Mouse (Mus musculus) cerebellum, adult 8-10 months (tissue): ENCODE measurements around the gene Pbx1.

Experiments
- DNase-seq: peaks from one replicate; pipeline ENCODE4 v3.0.0; 2022

Gene Pbx1

DNA sequence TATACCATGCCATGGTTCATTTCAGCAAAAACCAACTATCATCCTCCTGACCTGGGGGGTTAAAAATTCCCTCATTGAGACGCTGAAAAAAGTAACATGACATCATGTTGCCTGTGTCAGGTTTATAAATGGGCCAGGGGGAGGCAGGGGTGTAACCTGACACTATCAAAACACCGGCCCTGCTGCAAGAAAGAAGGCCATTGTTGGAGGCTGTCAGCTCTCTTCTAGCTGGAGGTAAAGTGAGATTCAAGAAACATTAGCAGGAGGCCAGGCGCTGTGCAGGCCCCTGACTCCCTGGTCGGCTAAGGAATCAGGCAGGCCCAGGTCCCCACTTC is 49.3 kb downstream of the Pbx1 start:
- DNase-seq, result no peak

DNA sequence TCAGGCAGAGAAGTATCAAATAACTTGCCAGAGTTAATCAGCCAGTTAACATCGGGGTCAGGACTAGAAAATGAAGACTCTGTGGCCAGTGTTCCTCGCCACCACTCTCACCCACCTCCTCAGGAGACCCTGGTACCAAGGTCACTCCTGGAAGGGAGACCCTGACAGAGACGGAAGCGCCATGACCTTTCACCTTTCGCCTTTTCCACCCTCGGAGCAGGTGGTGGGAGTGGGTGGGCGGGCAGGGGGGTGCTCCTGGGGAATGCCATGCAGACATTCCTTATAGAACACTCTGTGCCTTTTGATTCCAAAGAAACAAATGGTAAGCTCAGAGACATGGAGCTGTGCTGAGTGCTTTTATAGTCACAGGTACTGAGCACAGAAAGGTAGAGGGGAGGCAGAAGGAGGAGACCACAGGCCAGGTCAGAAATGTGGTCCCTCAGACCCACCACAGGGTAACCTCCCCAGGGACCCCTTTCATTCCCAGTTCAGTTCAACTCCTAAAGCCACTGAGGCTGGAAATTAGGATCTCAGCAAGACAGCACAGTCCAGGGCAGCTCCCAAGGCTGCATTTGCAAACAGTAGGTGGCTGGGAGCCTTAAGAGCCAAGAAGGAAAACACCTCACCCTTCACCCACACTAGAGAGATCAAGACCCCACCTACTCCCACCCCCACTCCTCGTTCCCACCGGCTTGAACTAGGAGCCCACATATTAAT is 49.8 kb downstream of the Pbx1 start:
- no peak for DNase-seq

DNA sequence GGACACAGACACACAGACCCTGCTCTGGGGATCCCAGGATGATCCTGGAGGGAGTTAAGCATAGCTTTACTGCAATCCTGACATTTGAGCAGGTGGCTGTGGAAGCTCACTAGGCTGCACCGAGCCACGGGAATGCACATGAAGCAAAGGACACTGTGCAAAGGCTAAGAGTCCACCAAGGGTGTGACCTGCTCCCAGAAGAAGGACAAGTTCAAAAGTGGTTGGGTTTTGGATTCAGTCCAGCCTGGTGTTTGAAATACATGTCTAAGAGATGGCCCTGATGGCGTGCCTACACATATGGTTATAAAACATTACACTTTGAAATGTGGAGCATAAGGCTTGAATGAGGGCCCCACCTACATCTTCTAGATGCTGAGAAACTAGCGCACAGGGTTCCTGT is 50.6 kb downstream of the Pbx1 start:
- DNase-seq, result no peak

DNA sequence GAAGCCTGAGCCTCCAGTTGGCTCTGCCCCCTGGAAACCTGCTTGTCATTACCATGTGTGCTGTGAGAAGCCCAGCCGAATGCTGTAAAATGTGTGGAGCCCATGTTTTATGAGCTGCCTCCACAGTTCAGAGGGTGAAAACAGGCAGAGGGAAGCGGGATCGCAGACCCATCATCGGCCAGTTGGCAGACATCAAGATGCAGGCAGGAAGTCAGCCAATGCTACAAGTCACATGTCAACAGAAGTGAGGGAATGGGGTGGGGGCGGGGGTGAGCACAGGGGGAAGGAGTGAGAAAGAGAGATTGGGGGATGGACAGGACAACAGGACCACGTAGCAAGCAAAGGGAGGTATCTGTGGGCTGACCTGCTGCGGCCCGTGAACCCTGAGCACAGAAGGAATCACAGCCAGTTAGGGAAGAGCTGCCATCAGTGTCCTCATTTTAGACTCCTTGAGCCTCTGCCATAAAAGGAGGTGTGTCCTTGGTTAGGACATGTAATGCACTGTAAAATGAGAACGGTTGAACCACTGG is 51.8 kb downstream of the Pbx1 start:
- peak; percentile 52 for DNase-seq

DNA sequence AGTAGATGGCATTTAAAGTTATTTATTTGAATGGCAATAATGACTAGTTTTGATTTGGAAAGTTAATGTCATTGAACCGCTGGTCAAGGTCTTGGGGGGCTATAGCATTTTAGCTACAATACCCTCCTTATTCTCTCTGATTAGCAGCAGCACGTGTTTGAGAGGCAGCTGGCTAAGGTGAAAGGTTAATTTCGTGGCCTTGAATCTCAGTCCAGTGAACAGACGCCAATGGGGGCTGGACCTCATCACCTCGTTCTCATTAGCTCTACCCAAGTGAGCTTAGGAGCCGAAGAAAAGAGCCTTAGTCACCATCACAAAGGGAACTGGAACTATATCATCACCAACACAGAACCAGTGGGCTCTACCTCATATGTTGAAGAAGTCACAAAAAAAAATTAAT is 54.4 kb downstream of the Pbx1 start:
- DNase-seq, result no peak

DNA sequence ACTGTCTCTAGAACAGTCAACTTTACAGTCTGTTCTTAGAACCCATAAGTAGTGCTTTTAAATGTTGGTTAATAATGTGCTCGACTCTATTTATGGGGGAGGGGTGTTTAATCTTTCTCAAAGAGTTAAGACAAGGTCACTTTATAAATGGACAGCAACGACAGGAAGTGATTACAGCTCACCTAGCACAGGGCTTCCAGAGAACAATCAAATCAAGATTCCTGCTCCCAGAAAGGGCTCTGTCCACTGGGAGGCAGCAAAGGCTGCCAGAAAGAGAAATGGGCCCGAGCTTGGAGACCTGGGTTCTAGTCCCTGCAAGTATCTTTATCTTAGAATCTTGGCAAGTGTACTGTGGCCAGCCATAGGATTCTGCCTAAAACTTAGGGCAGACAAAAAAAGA is 55.7 kb downstream of the Pbx1 start:
- DNase-seq, result no peak

DNA sequence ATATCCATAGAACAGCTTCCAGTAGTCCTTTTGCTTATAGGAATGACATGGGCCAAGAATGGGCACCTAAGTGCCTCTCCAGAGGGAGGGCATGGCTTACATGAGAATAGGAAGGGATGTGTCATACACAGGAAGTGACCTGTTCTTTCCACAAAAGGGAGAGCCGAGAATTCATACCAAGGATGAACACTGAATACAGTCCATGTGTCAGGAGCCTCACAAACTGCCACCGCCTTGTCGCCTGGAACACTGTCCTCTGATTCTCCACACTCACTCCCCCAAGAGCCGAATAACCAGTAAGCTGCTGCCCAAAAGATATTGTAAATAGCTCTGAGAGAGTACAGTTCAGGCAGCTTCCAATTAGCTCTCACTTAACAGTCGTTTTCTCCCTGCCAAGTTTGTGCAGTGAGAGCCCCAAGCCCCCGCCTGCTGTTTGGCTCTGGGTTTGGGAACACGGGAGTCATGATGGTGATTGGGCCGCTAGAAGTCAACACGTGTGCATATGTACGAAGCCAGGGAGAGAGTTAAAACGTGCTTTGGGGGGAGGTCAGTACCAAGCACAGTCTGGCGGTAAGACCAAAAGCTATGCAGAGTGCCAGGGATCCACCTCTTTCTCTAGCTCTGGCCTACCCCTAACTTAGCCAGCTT is 57.0 kb downstream of the Pbx1 start:
- no peak for DNase-seq

DNA sequence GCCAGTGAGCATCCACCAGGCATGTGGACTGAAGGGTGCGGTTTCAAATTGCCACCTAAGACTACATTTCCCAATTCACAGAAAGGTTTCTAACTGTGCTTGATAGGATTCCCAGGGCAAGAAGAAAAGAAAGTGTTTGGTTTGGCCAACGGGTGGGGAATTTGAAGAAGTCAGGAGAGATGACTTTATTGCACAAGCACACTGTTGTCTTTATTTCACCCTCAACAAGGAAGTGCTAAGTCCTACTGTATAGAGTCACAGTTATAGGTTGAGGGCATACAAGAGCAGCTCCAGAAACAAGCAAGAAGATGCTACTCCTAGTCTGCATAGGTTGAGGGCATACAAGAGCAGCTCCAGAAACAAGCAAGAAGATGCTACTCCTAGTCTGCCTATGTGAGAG is 60.0 kb downstream of the Pbx1 start:
- DNase-seq, result no peak

DNA sequence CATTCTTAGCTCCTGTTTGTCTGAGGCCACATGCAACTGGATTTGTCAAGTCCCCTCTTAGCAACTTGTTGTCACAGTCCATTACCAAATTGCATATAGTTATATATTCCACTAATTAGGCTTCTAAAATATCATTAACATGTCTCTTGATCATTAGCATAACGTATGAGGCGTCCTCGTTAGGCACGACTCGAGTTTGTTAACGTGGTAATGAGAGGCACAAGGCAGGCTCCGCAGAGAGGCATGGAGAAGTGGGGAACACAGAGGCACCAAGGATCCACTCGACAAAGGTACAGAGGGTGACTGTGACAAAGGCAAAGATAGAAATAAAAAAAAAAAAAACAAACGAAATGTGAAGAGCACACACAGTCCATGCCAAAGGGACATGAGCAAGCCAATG is 61.1 kb downstream of the Pbx1 start:
- no peak for DNase-seq

DNA sequence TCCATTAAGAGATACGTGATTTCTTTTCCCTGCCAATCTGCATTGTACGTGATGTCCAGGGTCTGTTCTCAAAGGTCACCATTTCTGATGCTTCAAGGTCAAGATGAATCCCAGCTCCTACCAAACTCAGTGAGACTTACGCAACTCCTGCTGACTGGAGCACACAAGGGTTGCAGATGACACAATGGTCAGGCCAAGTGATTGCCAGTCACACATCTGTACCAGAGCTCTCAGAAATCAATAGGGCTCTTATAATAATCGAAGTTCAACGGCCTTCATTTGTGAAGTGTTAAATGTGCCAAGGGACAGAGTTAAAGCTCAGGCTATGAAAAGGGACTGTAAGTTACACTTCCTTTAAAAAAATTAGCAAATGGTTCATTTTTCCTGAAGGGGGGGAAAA is 65.8 kb downstream of the Pbx1 start:
- DNase-seq, result no peak

DNA sequence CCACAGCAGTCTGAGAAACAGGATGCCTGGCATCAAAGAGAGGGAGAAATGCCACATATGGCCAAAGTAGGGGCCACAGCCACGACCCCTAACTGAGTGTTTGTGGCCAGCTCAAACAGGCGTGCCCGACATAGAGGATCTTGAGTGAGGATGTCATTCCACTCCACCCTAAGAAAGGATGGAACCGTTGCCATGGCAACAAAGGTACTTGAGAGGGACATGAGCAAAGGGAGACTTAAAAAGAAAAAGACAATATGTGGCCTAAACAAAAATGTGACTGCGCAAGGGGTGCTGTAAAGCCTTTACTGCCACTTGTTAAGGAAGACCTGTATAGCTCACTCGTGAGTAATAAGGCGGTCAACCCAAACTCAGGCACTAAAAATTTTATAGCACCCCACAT is 67.7 kb downstream of the Pbx1 start:
- no peak for DNase-seq

DNA sequence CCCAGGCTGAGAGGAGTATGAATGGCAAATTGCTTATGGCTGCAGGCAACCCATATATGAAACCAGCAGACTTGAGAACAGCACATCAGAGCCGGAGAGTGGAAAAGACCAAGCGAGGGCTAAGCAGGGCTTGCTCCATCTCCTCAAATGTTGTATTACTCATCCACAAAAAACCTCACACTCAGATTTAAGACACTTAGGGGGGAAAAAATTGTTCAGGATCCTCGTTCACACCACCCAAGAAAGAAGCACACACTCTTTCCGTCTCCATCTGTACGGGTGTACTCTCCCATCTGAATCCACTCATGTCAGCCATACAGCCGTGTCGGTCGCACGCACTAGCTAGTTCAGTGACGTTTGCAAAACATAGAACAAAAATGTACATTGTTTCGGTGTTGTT is 69.0 kb downstream of the Pbx1 start:
- DNase-seq, result no peak

DNA sequence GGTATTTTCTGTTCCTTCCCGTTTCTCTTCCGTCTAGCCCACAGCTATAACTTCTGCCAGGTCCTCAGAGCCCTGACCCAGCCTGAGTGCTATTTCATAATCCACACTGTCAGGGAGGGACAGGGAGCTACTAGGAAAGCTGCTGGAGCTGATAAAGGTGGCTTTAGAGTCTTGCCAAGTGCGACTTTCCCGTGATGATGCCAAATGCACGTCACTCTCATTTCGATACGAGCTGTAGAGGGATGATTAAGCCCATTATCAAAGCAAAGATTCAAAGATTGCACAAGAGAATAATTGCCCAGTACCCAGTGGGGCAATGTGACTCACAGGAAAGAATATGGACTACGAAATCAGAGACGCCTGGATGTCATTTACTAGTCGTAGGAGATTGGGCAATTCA is 69.6 kb downstream of the Pbx1 start:
- DNase-seq, result no peak

DNA sequence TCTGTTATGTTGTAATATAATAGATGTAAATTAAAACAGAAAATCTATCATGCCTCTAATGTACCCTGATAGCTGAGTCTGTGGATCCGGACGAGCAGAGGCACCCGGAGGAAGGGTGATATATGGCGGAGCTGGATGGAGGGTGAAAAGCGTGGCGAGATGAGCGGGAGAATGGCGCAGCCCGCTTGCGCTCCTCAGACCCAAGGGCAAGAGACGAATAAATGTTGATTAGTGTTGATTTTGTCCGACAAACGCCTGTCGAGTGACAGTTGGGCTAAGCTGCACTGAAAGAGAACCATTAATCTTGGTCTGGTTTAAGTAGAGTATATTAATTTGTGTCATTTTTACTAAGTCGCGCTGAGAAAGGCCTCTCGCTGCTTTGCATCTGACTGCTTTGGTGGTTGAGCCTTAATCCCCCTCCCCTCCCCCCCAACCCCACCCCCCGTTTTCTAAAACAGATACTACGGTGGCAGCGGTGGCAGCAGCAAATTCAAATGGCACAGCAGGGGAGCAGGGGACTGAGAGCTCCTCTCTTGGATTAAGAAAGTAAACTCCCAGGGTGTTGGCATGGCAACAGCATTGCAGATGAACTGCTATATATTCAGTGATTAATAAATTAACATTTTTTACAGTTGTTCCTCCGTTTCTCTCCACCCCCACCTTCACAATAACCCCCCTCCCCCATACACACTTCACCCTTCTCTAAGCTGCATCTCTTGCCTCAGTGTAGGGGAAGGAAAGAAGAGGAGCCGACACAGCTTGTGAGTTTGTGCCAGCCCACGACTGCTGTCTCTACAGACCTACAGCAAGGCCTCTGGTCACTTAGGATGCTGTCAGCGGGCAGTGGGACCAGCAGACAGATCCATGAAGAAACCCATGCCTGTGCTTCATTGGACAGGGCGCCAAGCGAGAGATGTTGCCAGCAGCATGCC is 74.1 kb downstream of the Pbx1 start:
- no peak for DNase-seq

DNA sequence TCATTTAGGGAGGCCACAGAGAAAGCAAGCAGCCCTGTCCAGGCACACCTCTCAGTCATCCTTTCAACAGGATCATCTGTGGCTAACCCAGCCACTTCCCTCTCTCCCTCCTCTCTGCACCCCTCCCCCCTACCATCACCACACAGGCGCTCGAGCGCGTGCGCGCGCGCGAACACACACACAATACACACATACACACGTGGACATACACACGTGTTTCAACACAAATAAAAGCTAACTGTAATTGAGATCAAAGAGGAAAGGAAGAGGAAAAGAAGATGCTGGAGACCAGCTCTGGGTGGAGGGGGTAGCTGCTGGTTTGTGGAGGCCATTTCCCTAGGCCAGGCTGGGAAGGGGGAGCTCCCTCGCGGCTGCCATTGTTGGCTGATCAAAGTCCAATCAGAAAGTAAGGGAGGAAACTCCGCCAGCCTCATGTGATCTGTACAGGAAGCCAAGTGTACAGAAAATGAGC is 75.1 kb downstream of the Pbx1 start:
- no peak for DNase-seq

DNA sequence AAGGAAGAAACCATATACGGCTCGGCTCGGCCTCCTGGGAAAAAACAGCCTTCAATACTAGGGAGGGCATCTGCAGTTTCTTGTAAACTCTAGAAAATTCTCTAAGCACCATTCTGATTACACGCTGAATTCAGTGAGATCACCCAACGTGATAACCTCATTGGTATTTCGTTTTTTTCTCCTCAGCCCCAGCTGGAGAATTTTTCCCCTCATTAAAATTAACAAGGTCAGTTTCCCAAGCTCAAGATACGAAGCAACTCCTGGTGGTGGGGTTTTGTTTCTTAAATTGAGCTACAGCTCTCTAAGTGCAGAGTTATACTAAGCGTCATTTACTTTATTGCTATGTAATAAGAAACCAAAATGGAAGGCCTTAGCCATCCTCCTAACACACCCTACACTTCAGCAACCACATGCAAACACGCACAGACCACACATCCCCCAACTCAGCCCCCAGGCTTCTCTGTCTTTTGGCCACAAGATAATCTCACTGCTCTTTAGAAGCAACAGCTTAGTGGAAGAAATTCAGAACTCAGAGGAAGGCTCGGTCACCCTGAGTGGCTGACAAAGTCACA is 76.0 kb downstream of the Pbx1 start:
- DNase-seq, result no peak

DNA sequence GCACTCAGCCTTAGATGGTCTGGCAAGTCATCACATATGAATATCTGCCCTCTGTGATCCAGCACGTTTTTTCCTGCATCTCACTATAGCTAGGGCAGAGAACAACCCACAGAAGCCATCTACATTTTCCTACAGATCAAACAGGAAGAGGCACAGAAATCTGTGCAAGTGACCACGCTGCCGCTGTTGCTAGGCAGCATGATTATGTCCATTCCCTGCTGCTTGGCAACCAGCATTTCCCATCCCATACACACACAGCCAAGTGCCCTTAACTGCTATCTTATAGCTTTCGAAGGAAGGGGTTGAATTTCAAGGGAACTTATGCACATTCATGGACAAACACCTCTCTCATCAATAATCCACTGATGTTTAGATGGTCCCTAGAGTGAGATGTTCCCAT is 77.1 kb downstream of the Pbx1 start:
- DNase-seq, result no peak

DNA sequence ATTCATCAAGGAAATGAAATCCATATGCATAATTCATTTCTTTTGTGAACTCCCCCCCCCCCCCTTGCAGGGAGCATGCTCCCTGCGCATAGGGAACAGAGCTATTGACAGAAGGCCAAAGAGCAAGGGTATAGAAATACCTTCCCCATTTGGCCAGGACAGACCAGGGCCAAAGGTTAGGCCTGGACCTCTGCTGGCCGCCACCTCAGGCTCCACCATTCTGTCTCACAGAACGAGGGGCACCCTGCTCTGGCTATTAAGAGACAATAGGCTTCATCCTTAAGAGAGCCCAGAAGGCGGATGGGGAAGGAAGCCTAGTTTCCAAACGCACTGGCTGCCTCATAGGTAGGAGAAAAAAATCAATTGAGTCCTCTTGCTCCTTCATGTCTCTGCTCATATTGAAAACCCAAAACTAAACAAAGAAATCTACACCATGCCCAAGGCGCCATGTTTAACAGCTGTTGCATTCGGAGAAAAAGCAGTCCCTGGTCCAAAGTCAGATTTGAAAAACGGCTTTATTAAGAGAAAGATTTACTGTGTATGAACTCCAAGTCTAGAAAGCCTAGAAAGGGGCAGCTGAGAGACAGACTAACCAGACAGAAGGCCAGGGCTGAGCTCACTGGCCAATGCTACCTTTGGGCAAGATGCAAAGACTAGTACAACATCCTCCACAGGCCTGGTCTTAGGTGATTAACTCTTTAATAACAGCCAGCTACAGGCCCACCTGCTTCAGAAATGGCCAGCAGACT is 83.9 kb downstream of the Pbx1 start:
- DNase-seq, result no peak

DNA sequence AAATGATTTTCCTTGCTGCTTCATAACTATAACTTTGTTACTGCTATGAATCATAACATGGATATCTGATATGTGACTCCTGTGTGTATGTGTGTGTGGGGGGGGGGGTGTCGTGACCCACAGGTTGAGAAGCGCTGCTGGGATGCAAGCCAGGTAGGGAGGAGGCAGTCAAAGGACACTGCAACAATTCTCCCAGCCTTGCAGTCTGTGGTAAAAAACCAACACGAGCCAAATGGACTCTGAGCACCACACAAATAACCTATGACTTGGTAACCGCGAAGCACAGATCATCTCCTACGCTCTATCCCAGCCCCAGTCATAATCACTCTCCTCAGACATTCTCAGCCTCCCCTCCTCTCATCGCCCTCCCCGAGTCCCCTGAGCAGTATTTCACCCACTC is 87.2 kb downstream of the Pbx1 start:
- DNase-seq, result no peak

DNA sequence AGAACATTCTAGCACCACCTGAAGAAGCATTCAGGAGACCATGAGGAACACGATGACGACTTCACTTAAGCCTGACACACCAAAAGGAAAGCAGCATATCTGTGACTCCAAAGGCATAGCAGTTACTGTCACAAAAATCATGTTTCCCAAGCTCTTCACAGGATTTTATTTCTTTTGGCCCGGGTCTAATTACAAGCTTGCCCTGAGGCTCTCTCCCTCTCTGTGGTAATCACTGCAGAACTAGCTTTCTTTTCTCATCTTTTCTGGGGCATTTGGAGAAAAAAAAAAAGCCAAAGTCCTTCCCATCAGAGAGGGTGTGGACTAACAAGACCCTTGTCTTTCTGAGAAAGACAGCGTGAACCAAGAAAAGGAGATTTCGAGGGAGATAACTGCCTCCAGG is 87.8 kb downstream of the Pbx1 start:
- no peak for DNase-seq

DNA sequence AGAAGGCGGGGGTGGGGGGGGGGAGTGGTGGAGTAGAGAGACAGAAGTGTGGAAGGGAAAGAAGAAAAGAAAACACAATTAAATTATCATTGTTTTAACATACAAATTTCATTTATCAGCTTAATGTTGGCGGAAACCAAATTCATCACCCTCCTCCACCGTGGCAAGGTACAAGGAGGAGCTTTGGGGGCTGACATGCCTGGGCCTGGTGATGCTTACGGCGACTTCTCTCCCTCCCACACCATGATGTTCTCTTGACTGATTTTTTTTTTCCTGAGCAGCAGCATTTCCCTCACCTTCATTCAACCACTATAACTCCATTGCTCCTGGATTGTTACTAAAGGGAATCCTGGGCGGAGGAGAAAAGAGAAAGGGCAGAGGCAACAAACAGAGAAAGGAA is 89.8 kb downstream of the Pbx1 start:
- no peak for DNase-seq

DNA sequence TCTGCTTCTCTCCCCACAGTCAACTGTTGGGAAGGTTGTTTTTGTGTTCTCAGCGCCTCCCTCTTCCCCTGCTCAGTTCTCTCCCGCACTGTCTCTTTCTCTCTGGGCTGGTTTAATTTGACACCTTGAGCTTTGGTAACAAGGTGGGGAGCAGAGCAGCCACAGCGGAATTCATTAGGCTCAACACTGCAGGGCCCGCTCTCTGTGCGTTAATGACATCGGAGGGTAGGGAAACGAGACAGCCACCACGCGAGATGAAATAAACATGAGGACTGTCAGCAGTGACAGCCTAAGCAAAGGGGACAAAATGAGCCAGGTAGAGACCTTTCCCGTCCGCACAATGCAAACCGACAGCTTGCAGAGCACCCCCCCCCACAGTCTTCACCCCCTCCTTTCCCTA is 90.2 kb downstream of the Pbx1 start:
- no peak for DNase-seq

DNA sequence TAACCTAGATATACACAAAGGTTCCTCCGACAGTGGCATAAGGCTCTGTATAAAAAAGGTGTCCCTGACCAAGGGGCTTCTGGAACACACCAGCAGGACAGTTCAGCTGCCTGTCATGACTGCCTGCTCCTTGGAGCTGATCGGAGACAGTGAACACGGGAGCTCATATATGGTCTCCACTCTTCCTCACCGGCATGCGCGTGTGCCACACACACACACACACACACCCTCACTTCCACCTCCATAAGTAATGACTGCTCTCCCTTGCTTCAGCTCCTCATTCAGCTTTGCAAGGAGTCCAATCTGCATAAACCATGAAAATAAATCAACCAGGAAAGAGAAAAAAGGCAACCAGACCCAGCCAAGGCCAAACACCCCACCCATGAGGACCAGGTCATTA is 90.7 kb downstream of the Pbx1 start:
- DNase-seq, result no peak
